Mouse (Mus musculus): Measurements from ENCODE around the gene Wipi1. TPM values are rescaled to one million over a fixed set of nuclear protein-coding genes. Genes with fewer than 3 reads are reported as not detected.
"Not testable (repeated sequence)": the region's sequence is repeated elsewhere in the genome, so short reads cannot be mapped to it uniquely, and the experiment has no call there.

Wipi1 gene
- total and polyA plus RNA-seq, 2 experiments from 2014 or later = 40.8 to 65.4 TPM

DNA sequence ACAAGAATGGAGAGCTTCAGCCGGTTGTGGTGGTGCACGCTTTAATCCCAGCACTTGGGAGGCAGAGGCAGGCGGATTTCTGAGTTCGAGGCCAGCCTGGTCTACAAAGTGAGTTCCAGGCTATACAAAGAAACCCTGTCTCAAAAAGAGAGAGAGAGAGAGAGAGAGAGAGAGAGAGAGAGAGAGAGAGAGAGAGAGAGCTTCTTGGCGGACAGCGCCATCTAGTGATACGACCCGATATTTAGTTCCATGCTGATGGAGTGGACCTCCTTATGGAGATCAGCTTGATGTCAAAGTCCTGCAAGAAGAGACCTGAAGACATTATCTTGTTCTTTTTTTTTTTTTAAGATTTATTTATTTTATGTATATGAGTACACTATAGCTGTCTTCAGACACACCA lies 7.3 kb upstream of the Wipi1 start:
- not testable (repeated sequence) for H3K9ac ChIP-seq (replicated peaks; ENCODE audit: low read depth, low read length); ATAC-seq (ENCODE audit: insufficient read depth, low read depth); H3K36me3 ChIP-seq (replicated peaks; ENCODE audit: control insufficient read depth, insufficient read depth, low read length); H3K9me3 ChIP-seq (replicated peaks; ENCODE audit: control insufficient read depth, low read length); H3K4me2 ChIP-seq (ENCODE audit: low read depth, low read length); H3K27ac ChIP-seq (ENCODE audit: low read depth); H3K27me3 ChIP-seq (ENCODE audit: control insufficient read depth, insufficient read depth, low read length); H3K4me3 ChIP-seq (ENCODE audit: low read depth, low read length)
- peak; percentile 67 for TF ChIP-seq CTCF (IDR thresholded peaks at IDR 0.05; ENCODE audit: low read depth)
- WGBS = 30% methylated on average over 8 of the region's 8 CpGs
- peak; percentile 55 for DNase-seq (ENCODE audit: low spot score)
- peaks cover 28% of the 10 kb centered on the region for H3K4me1 ChIP-seq (ENCODE audit: control insufficient read depth, insufficient read depth)

DNA sequence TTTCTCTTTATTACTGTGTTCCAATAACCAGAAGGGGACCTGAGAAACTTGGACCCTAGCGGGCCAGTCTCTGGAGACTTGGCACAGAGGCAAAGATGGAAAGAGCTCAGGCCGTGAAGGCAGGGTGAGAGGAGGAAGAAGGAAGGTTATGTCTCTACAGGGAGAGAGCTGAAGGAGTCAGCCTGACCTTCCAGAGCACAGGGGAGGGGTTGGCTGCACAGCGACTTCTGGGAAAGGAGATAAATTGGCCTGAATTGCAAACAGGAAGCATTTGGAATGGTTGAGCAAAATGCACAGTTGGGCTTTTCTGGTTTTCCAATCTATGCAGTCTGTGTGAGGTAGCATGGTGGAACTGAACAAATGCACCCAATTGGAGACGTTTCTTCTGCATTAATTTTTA lies 5.0 kb upstream of the Wipi1 start:
- Histone ChIP-seq H3K27ac (ENCODE audit: low read depth) (peak overlapping the region; percentile 16), H3K4me3 (ENCODE audit: low read depth, low read length) (no peak overlapping the region), H3K9me3 (replicated peaks; ENCODE audit: control insufficient read depth, low read length) (no peaks in the 10 kb centered on the region), H3K36me3 (replicated peaks; ENCODE audit: control insufficient read depth, insufficient read depth, low read length) (no peaks in the 10 kb centered on the region), H3K4me2 (ENCODE audit: low read depth, low read length) (no peak overlapping the region), H3K9ac (replicated peaks; ENCODE audit: low read depth, low read length) (no peak overlapping the region), H3K27me3 (ENCODE audit: control insufficient read depth, insufficient read depth, low read length) (no peaks in the 10 kb centered on the region), H3K4me1 (ENCODE audit: control insufficient read depth, insufficient read depth) (peaks cover 10% of the 10 kb centered on the region)
- WGBS = 39% methylated on average over 4 of the region's 4 CpGs
- ATAC-seq (ENCODE audit: insufficient read depth, low read depth) (no peak), DNase-seq (ENCODE audit: low spot score) (peak; percentile 67)
- TF ChIP-seq EP300 (IDR thresholded peaks at IDR 0.05; ENCODE audit: low read depth) (no peak), CTCF (IDR thresholded peaks at IDR 0.05; ENCODE audit: low read depth) (no peak)

DNA sequence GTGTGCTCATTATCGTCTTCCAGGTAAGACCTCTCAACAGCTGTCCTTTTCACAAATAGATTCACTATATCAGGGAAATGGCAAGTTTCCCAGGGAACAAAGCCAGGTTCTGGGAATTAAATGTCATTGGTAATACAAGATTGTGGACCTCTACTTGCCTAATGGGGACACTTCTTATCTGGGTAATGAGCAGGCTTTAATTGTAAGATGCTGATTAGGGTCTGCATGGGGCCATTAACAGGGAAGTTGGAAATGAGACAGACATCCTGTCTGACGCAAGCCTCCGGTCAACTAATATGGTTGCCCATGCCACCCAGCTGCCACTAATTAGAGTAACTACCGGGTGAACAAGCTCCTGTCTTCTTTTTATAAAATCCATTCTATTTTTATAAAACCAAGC lies 4.6 kb upstream of the Wipi1 start:
- Histone ChIP-seq H3K36me3 (replicated peaks; ENCODE audit: control insufficient read depth, insufficient read depth, low read length) (no peaks in the 10 kb centered on the region), H3K9me3 (replicated peaks; ENCODE audit: control insufficient read depth, low read length) (no peaks in the 10 kb centered on the region), H3K4me3 (ENCODE audit: low read depth, low read length) (no peak overlapping the region), H3K27ac (ENCODE audit: low read depth) (peak overlapping the region; percentile 16), H3K27me3 (ENCODE audit: control insufficient read depth, insufficient read depth, low read length) (no peaks in the 10 kb centered on the region), H3K4me2 (ENCODE audit: low read depth, low read length) (no peak overlapping the region), H3K4me1 (ENCODE audit: control insufficient read depth, insufficient read depth) (peaks cover 9% of the 10 kb centered on the region), H3K9ac (replicated peaks; ENCODE audit: low read depth, low read length) (no peak overlapping the region)
- DNase-seq (ENCODE audit: low spot score) (no peak), ATAC-seq (ENCODE audit: insufficient read depth, low read depth) (no peak)
- no peak for TF ChIP-seq EP300 (IDR thresholded peaks at IDR 0.05; ENCODE audit: low read depth)
- TF ChIP-seq CTCF (IDR thresholded peaks at IDR 0.05; ENCODE audit: low read depth) = no peak
- WGBS = 50% methylated on average over 4 of the region's 4 CpGs

DNA sequence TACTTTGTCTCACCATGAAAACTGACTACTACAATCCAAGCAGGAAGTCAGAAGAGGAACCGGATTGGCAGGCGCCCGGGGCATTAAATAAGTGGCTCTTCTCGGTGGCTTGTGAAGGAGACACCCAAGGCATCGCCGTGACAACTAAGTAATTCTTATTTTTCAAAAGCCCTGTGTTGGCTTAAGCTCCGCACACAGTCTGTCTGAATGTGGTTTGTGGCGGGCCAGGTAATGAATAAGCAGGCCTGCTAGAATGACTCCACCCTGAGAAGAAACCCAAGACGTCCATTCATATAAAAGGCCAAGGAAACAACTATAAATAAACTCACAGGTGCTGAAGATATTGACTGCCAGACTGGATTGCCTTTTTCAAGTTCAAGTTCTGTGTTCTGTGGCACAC lies 3.5 kb upstream of the Wipi1 start:
- H3K9me3 ChIP-seq (replicated peaks; ENCODE audit: control insufficient read depth, low read length) = no peaks in the 10 kb centered on the region
- peaks cover 12% of the 10 kb centered on the region for H3K4me1 ChIP-seq (ENCODE audit: control insufficient read depth, insufficient read depth)
- no peaks in the 10 kb centered on the region for H3K27me3 ChIP-seq (ENCODE audit: control insufficient read depth, insufficient read depth, low read length)
- no peak for DNase-seq (ENCODE audit: low spot score)
- WGBS = 74% methylated on average over 9 of the region's 9 CpGs
- H3K4me3 ChIP-seq (ENCODE audit: low read depth, low read length) = no peak overlapping the region
- H3K4me2 ChIP-seq (ENCODE audit: low read depth, low read length) = no peak overlapping the region
- H3K9ac ChIP-seq (replicated peaks; ENCODE audit: low read depth, low read length) = no peak overlapping the region
- no peak for ATAC-seq (ENCODE audit: insufficient read depth, low read depth)
- no peak for TF ChIP-seq CTCF (IDR thresholded peaks at IDR 0.05; ENCODE audit: low read depth)
- TF ChIP-seq EP300 (IDR thresholded peaks at IDR 0.05; ENCODE audit: low read depth) = no peak
- no peak overlapping the region for H3K27ac ChIP-seq (ENCODE audit: low read depth)
- H3K36me3 ChIP-seq (replicated peaks; ENCODE audit: control insufficient read depth, insufficient read depth, low read length) = no peaks in the 10 kb centered on the region

DNA sequence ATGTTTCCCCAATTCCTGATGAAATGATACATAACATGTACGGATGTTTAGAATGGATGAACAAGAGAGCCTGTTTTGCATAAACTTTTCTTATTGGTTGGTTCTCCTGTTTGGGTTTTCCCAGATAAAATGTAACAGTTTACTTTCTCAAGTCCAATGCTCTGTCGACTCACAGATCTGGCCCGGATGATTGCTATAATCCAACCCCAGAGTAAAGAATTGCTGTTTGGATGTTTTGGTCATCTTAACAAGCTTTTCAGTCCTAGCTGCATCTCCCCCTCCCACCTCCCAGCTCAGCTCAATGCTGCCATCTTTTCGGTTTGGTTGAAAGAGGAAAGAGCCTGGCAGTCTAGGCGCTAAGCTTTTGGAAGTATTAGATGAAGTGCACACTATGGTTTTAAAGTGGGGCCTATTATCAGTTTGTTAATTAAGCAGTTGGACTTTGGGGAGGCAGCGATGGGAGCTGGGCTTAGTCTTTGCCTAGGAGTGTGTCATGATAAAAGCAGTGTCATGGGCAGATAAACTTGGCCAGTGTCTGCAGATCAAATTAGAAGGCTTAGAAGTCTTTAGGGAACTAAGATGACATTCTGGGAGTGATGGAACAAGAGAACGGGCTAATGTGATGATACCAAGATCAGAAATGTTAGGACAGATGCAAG lies 1.2 kb upstream of the Wipi1 start:
- Histone ChIP-seq H3K4me3 (ENCODE audit: low read depth, low read length) (no peak overlapping the region), H3K9me3 (replicated peaks; ENCODE audit: control insufficient read depth, low read length) (no peaks in the 10 kb centered on the region), H3K9ac (replicated peaks; ENCODE audit: low read depth, low read length) (no peak overlapping the region), H3K4me1 (ENCODE audit: control insufficient read depth, insufficient read depth) (peaks cover 23% of the 10 kb centered on the region), H3K27ac (ENCODE audit: low read depth) (no peak overlapping the region), H3K4me2 (ENCODE audit: low read depth, low read length) (no peak overlapping the region), H3K36me3 (replicated peaks; ENCODE audit: control insufficient read depth, insufficient read depth, low read length) (no peaks in the 10 kb centered on the region), H3K27me3 (ENCODE audit: control insufficient read depth, insufficient read depth, low read length) (no peaks in the 10 kb centered on the region)
- WGBS = 69% methylated on average over 7 of the region's 7 CpGs
- TF ChIP-seq CTCF (IDR thresholded peaks at IDR 0.05; ENCODE audit: low read depth) (no peak), EP300 (IDR thresholded peaks at IDR 0.05; ENCODE audit: low read depth) (no peak)
- ATAC-seq (ENCODE audit: insufficient read depth, low read depth) (no peak), DNase-seq (ENCODE audit: low spot score) (no peak)

DNA sequence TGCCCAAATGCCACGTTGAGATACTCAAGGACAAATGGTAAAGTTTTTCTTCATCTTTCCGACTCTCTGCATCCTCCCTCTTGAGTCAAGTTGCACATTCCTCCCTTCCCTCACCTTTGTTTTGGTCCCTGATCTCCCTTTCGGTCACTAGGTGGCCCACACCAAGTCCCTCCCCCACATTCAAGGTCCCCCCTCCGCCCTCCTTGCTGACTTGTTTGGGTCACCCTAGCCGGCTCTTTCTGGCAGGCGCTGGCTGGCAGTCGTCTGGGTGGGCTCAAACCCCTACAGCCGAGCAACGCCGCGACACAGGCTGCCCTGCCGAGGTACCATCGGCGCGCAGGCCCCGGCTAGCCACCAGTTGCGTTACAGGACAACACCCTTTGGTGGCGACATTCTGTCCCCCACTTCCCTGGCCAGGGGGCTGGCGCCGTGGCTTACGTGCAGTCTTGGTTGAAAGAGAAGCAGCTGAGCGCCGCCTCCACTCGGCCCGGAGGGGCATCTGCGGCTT lies 918 bp downstream of the Wipi1 start:
- DNase-seq (ENCODE audit: low spot score) = peak; percentile 66
- peak overlapping the region; percentile 88 for H3K9ac ChIP-seq (replicated peaks; ENCODE audit: low read depth, low read length)
- 0% methylated on average over 26 of the region's 26 CpGs for WGBS
- H3K9me3 ChIP-seq (replicated peaks; ENCODE audit: control insufficient read depth, low read length) = no peaks in the 10 kb centered on the region
- peaks cover 14% of the 10 kb centered on the region for H3K4me1 ChIP-seq (ENCODE audit: control insufficient read depth, insufficient read depth)
- peak; percentile 6; the same call in 1 of the 2 replicates for ATAC-seq (ENCODE audit: insufficient read depth, low read depth)
- no peak for TF ChIP-seq EP300 (IDR thresholded peaks at IDR 0.05; ENCODE audit: low read depth)
- peak; percentile 16 for TF ChIP-seq CTCF (IDR thresholded peaks at IDR 0.05; ENCODE audit: low read depth)
- peak overlapping the region; percentile 83 for H3K4me2 ChIP-seq (ENCODE audit: low read depth, low read length)
- H3K36me3 ChIP-seq (replicated peaks; ENCODE audit: control insufficient read depth, insufficient read depth, low read length) = 0 out of 2 replicates have a peak, but pooled peaks cover 4% of the 10 kb centered on the region
- peak overlapping the region; percentile 97 for H3K27ac ChIP-seq (ENCODE audit: low read depth)
- H3K4me3 ChIP-seq (ENCODE audit: low read depth, low read length) = peak overlapping the region; percentile 94
- no peaks in the 10 kb centered on the region for H3K27me3 ChIP-seq (ENCODE audit: control insufficient read depth, insufficient read depth, low read length)
